Mouse (Mus musculus) spleen, postnatal 36 days (tissue): Measurements from ENCODE around the gene Susd4.

Experiments used
- DNase-seq, 2 experiments: peaks; one replicate each; pipeline ENCODE4 v3.0.0; 2022; ENCODE audit warnings: low spot score in 2 of 2, mixed read lengths in 1 of 2

Susd4 gene

GRCm38 (mm10) chr1:182856636-182857035, 93.0 kb downstream of the Susd4 start:
- no peak for DNase-seq

- no peak for DNase-seq
These were observed 98.2 kb downstream of the Susd4 start for GRCm38 (mm10) chr1:182861671-182862358.

GRCm38 (mm10) chr1:182863396-182863795, 99.7 kb downstream of the Susd4 start:
- DNase-seq = no peak

GRCm38 (mm10) chr1:182867886-182868285, 104.2 kb downstream of the Susd4 start:
- no peak for DNase-seq

- DNase-seq = peak; percentile 4 to 16
These were observed 104.9 kb downstream of the Susd4 start for GRCm38 (mm10) chr1:182868432-182869113.

- no peak for DNase-seq
These were observed 105.4 kb downstream of the Susd4 start for GRCm38 (mm10) chr1:182869114-182869456.

- DNase-seq = no peak
These were observed 114.5 kb downstream of the Susd4 start for GRCm38 (mm10) chr1:182878156-182878555.

GRCm38 (mm10) chr1:182878719-182879118, 115.1 kb downstream of the Susd4 start:
- no peak for DNase-seq

GRCm38 (mm10) chr1:182881246-182881645, 117.6 kb downstream of the Susd4 start:
- DNase-seq = no peak

GRCm38 (mm10) chr1:182882611-182883010, 119.0 kb downstream of the Susd4 start:
- no peak for DNase-seq

GRCm38 (mm10) chr1:182895698-182896097, 132.0 kb downstream of the Susd4 start:
- peak in 1 of 2 experiments; percentile 11 for DNase-seq

- no peak for DNase-seq
These were observed 133.4 kb downstream of the Susd4 start for GRCm38 (mm10) chr1:182897071-182897470.

- DNase-seq = no peak
These were observed 134.0 kb downstream of the Susd4 start for GRCm38 (mm10) chr1:182897506-182898138.

- no peak for DNase-seq
These were observed 138.4 kb downstream of the Susd4 start for GRCm38 (mm10) chr1:182902095-182902494.

GRCm38 (mm10) chr1:182902906-182903305, 139.2 kb downstream of the Susd4 start:
- DNase-seq = no peak

GRCm38 (mm10) chr1:182905669-182906068, 142.0 kb downstream of the Susd4 start:
- DNase-seq = no peak

GRCm38 (mm10) chr1:182908050-182909036, 144.7 kb downstream of the Susd4 start:
- DNase-seq = peak; percentile 38 to 54

- DNase-seq = no peak
These were observed 145.4 kb downstream of the Susd4 start for GRCm38 (mm10) chr1:182909066-182909465.

- no peak for DNase-seq
These were observed 145.9 kb downstream of the Susd4 start for GRCm38 (mm10) chr1:182909596-182909995.

GRCm38 (mm10) chr1:182912591-182912990, 148.9 kb downstream of the Susd4 start:
- no peak for DNase-seq

- DNase-seq = no peak
These were observed 150.7 kb downstream of the Susd4 start for GRCm38 (mm10) chr1:182914121-182914908.
